Mouse (Mus musculus) forebrain, embryonic 16.5 days (tissue): ENCODE results near the gene Znhit3. TPM values are rescaled to one million over a fixed set of nuclear protein-coding genes. Genes with fewer than 3 reads are reported as not detected.
"Not testable (repeated sequence)": the region's sequence is repeated elsewhere in the genome, so short reads cannot be mapped to it uniquely, and the experiment has no call there.

Experiments used
- ATAC-seq: fragments of 200-750 bp; cut with Nextera tagmentation; 2 replicates; pipeline ENCODE4 v1.8.0; 2017; ENCODE audit warnings: mild to moderate bottlenecking, moderate library complexity
- H3K27ac ChIP-seq: fragments of 300-500 bp; sonication (generic); 2 replicates; pipeline ENCODE4 v1.5.1; 2014; ENCODE audit warnings: low read length, control low read depth
- H3K27me3 ChIP-seq: fragments of 300-500 bp; sonication (generic); replicated peaks from 2 replicates; pipeline ENCODE4 v1.6.1; 2014; ENCODE audit warnings: low read length; ENCODE audit not compliant: control insufficient read depth, insufficient read depth
- H3K36me3 ChIP-seq: fragments of 300-500 bp; sonication (generic); 2 replicates; pipeline ENCODE4 v1.6.1; 2014; ENCODE audit not compliant: control insufficient read depth, insufficient read depth
- H3K4me1 ChIP-seq: fragments of 300-500 bp; sonication (generic); replicated peaks from 2 replicates; pipeline ENCODE4 v1.6.1; 2014; ENCODE audit warnings: low read length; ENCODE audit not compliant: control insufficient read depth, insufficient read depth
- H3K4me2 ChIP-seq: fragments of 300-500 bp; sonication (generic); 2 replicates; pipeline ENCODE4 v1.6.1; 2014; ENCODE audit warnings: mild to moderate bottlenecking, low read length, control low read depth
- H3K4me3 ChIP-seq: fragments of 300-500 bp; sonication (generic); replicated peaks from 2 replicates; pipeline ENCODE4 v1.5.1; 2014; ENCODE audit warnings: mild to moderate bottlenecking, low read length, control low read depth
- H3K9ac ChIP-seq: fragments of 300-500 bp; sonication (generic); replicated peaks from 2 replicates; pipeline ENCODE4 v1.6.1; 2014; ENCODE audit warnings: low read depth, low read length, control low read depth
- H3K9me3 ChIP-seq: fragments of 300-500 bp; sonication (generic); 2 replicates; pipeline ENCODE4 v1.6.1; 2016; ENCODE audit warnings: low read length; ENCODE audit not compliant: control insufficient read depth
- WGBS: fragments of 180-500 bp; shearing (Covaris S2); extraction: QIAGEN DNeasy Blood & Tissue Kit; methylation state at CpG from one replicate; pipeline ENCODE4 v1.1.7; 2014; 5-methylcytosine and 5-hydroxymethylcytosine counted together
- polyA plus RNA-seq: library from polyadenylated mRNA; unstranded; fragments of >200 nt; fragmentation: Nextera tagmentation; extraction: Ambion mirVana; gene quantifications from 2 replicates; pipeline ENCODE4 v1.2.1, GENCODE M21; 2015

Gene Znhit3
- polyA plus RNA-seq, 1 experiment from 2014 or later: 66.9 TPM

- ATAC-seq, H3K36me3 ChIP-seq, H3K9me3 ChIP-seq, H3K27me3 ChIP-seq, H3K9ac ChIP-seq, H3K4me3 ChIP-seq, H3K4me2 ChIP-seq, H3K27ac ChIP-seq: not testable (repeated sequence)
- no CpG with 5 or more reads among the region's 1 CpGs for WGBS
- H3K4me1 ChIP-seq: peaks cover 14% of the 10 kb centered on the region
These were observed 40.1 kb downstream of the Znhit3 start for GRCm38 (mm10) chr11:84876020-84876419.

- no peak overlapping the region for H3K9ac ChIP-seq
- ATAC-seq: no peak
- peaks cover 11% of the 10 kb centered on the region for H3K4me1 ChIP-seq
- no peaks in the 10 kb centered on the region for H3K36me3 ChIP-seq
- no peaks in the 10 kb centered on the region for H3K9me3 ChIP-seq
- H3K4me3 ChIP-seq: no peak overlapping the region
- WGBS: 61% methylated on average over 1 of the region's 1 CpGs
- no peak overlapping the region for H3K27ac ChIP-seq
- H3K4me2 ChIP-seq: no peak overlapping the region
- no peaks in the 10 kb centered on the region for H3K27me3 ChIP-seq
These were observed 42.9 kb downstream of the Znhit3 start for GRCm38 (mm10) chr11:84873042-84873833.

- no peak for ATAC-seq
- peak overlapping the region; percentile 99; the same call in 1 of the 2 replicates for H3K27ac ChIP-seq
- WGBS: 84% methylated on average over 4 of the region's 4 CpGs
These were observed 44.6 kb downstream of the Znhit3 start for GRCm38 (mm10) chr11:84871548-84872069.

DNA sequence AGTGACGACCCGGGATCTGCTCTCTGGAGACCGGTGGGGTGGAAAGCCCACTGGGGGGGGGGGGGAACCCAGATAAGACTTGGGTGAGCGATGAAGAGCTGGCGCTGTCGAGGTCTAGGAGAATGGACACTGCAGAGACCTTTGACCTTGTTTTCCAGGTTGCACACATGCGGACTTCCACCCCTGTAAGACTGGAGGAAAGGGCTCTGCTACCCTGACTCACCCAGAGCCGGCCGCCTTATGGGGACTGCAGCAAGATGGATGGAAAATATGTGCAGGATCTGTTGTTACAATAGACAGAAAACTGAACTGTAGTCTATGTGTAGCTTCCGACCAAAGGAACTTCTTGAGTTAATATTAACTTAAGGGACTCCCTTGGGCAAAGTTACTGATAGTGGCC, 45.1 kb downstream of the Znhit3 start:
- Histone ChIP-seq H3K27me3 (no peaks in the 10 kb centered on the region), H3K4me2 (peak overlapping the region; percentile 69), H3K4me1 (peaks cover 19% of the 10 kb centered on the region), H3K9me3 (no peaks in the 10 kb centered on the region), H3K4me3 (peak overlapping the region; percentile 81), H3K9ac (peak overlapping the region; percentile 96), H3K27ac (peak overlapping the region; percentile 99), H3K36me3 (no peaks in the 10 kb centered on the region)
- WGBS: under 1% methylated on average over 10 of the region's 10 CpGs
- ATAC-seq: peak; percentile 27

More at GRCm38 (mm10) chr11:84871548-84872069, 44.6 kb downstream of the Znhit3 start:
- peaks cover 16% of the 10 kb centered on the region for H3K4me1 ChIP-seq
- H3K27me3 ChIP-seq: no peaks in the 10 kb centered on the region
- peak overlapping the region; percentile 96 for H3K9ac ChIP-seq
- H3K4me3 ChIP-seq: peak overlapping the region; percentile 81
- peak overlapping the region; percentile 69 for H3K4me2 ChIP-seq
- H3K36me3 ChIP-seq: no peaks in the 10 kb centered on the region
- H3K9me3 ChIP-seq: no peaks in the 10 kb centered on the region

DNA sequence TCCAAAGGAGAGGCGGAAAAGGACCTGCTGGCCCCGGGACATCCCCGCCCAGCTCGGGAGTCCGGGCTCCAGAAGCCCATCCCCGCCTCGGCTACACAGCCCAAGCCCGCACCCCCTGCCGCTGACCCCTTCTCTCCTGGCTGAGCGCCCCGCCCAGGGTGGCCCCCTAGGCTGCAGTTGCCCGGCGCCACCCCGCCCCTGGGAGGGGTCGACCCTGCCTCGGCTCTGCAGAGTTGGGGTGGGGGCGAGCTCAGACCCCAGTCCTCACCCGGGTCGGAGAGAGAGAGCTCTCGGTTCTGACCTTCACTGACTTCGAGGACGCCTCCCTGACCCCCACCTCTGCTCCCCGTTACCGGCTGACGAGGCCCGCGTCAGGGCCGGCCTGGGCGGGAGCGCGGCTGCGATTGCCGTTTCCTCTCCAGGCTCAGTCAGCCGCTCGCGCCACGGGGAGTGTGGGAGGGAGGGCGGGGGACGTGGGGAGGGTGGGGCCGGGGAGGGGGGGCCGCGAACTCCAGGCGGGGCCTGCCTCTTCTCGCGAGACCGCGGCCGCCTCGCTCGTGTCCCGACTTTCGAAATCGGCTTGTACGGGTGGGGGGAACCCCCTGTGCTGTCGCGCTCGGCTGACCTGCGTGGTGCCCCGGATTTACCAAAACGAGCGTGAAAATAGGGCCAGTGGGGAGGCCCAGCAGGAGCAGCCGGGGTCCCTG, 45.7 kb downstream of the Znhit3 start, which contains the start of gene Ggnbp2:
Ggnbp2 (minus strand) TSS at position 481 of the 707 bp plus-strand sequence.
- peak within 1 kb of the TSS; percentile 99 for H3K27ac ChIP-seq
- H3K9me3 ChIP-seq: no peaks in the 10 kb centered on the region
- no peaks in the 10 kb centered on the region for H3K27me3 ChIP-seq
- no peaks in the 10 kb centered on the region for H3K36me3 ChIP-seq
- peak; percentile 84 for ATAC-seq
- peak within 1 kb of the TSS; percentile 92 for H3K4me2 ChIP-seq
- under 1% methylated on average over 42 of the region's 62 CpGs for WGBS
- H3K4me3 ChIP-seq: peak within 1 kb of the TSS; percentile 81
- peak within 1 kb of the TSS; percentile 96 for H3K9ac ChIP-seq
- H3K4me1 ChIP-seq: peaks cover 19% of the 10 kb centered on the region

DNA sequence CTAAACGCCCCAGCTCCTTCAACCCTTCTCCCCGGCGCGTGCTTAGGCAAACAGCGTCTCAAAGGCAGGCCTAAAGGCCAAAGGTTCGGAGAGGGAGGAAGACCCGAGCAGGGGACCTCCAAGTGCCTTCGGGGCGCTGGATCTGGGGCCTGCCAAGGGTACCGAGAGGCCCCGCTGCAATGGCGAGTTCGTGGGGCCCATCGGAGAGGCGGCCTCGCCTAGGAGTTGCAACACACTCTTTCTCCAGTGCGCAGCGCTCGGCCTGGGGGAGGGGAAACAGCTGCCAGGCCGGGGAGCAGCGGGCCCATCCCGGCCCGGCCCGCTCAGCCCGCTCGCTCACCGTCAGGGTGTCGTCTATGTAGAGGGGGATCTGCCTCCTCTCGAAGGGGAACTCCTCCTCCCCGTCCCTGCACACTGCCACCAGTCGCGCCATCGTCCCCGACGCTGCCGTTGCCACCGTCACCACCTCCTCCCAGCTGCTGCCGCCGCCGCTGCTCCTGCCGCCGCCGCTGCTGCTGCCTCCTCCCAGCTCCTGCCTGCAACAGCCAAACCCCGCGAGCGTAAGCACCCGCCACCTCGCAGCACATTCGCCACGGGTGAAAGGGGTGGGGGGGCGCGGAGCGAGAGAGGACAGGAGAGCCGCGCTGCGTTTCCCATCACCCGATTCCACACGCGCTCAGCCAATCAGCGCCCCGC, 46.5 kb downstream of the Znhit3 start:
- ATAC-seq: peak; percentile 89
- Histone ChIP-seq H3K36me3 (no peaks in the 10 kb centered on the region), H3K9ac (peak overlapping the region; percentile 88), H3K9me3 (no peaks in the 10 kb centered on the region), H3K4me3 (peak overlapping the region; percentile 81), H3K4me2 (peak overlapping the region; percentile 92), H3K4me1 (peaks cover 19% of the 10 kb centered on the region), H3K27me3 (no peaks in the 10 kb centered on the region), H3K27ac (peak overlapping the region; percentile 94)
- WGBS: under 1% methylated on average over 60 of the region's 61 CpGs

- WGBS: 19% methylated on average over 7 of the region's 7 CpGs
- Histone ChIP-seq H3K9ac (peak overlapping the region; percentile 88), H3K4me2 (peak overlapping the region; percentile 92), H3K4me1 (peaks cover 19% of the 10 kb centered on the region), H3K4me3 (peak overlapping the region; percentile 81), H3K27me3 (no peaks in the 10 kb centered on the region), H3K36me3 (no peaks in the 10 kb centered on the region), H3K9me3 (no peaks in the 10 kb centered on the region), H3K27ac (peak overlapping the region; percentile 94)
- no peak for ATAC-seq
These were observed 47.3 kb downstream of the Znhit3 start for GRCm38 (mm10) chr11:84868786-84869259.

GRCm38 (mm10) chr11:84867586-84867985, 48.6 kb downstream of the Znhit3 start:
- H3K36me3 ChIP-seq: no peaks in the 10 kb centered on the region
- H3K9ac ChIP-seq: no peak overlapping the region
- H3K4me3 ChIP-seq: no peak overlapping the region
- H3K9me3 ChIP-seq: no peaks in the 10 kb centered on the region
- no peak overlapping the region for H3K27ac ChIP-seq
- no peak overlapping the region for H3K4me2 ChIP-seq
- 85% methylated on average over 2 of the region's 2 CpGs for WGBS
- H3K4me1 ChIP-seq: peaks cover 19% of the 10 kb centered on the region
- ATAC-seq: no peak
- no peaks in the 10 kb centered on the region for H3K27me3 ChIP-seq
